Mouse (Mus musculus) CH12.LX (cell line): ENCODE results near the gene Nexn. TPM values are rescaled to one million over a fixed set of nuclear protein-coding genes. Genes with fewer than 3 reads are reported as not detected.

Experiments
- DNase-seq: peaks from one replicate; pipeline ENCODE4 v3.0.0-alpha.2; 2013; ENCODE audit errors: extremely low read depth
- H3K27ac ChIP-seq: 2 replicates; pipeline ENCODE4 v1.5.1; 2012; ENCODE audit warnings: low read depth, mild to moderate bottlenecking, control low read depth, moderate library complexity; ENCODE audit not compliant: insufficient read depth
- H3K27me3 ChIP-seq: replicated peaks from 2 replicates; pipeline ENCODE3; 2012; ENCODE audit warnings: inconsistent platforms
- H3K36me3 ChIP-seq, 2 experiments: replicated peaks in 1 of 2; 2 replicates each; pipeline versions ENCODE3 to v1.6.1; 2012; ENCODE audit warnings: inconsistent platforms in 1 of 2, low read length in 1 of 2, mild to moderate bottlenecking in 1 of 2, mixed read lengths in 1 of 2, moderate library complexity in 1 of 2; ENCODE audit not compliant: control insufficient read depth in 1 of 2, insufficient read depth in 1 of 2
- H3K4me1 ChIP-seq, 2 experiments: 2 replicates each; pipeline ENCODE4 v1.6.1; 2012; ENCODE audit warnings: inconsistent platforms in 1 of 2, moderate library complexity in 1 of 2; ENCODE audit not compliant: insufficient read depth in 2 of 2, control insufficient read depth in 1 of 2
- H3K4me2 ChIP-seq: 2 replicates; pipeline ENCODE4 v1.6.1; 2012; ENCODE audit warnings: low read depth, mild to moderate bottlenecking, control low read depth; ENCODE audit not compliant: poor library complexity, insufficient read depth, severe bottlenecking
- H3K4me3 ChIP-seq, 3 experiments: fragments of 150-350 bp in 1 of 3; sonication (generic) in 1 of 3; replicated peaks in 1 of 3; 2 replicates each; pipeline versions ENCODE3 to v1.5.1; 2011 to 2012; ENCODE audit warnings: low read depth in 2 of 3, low read length in 2 of 3, mild to moderate bottlenecking in 2 of 3, moderate library complexity in 2 of 3, control low read depth in 1 of 3, improper control_type of control experiment in 1 of 3, inconsistent platforms in 1 of 3, mixed read lengths in 1 of 3; ENCODE audit not compliant: poor library complexity in 1 of 3
- H3K79me2 ChIP-seq: replicated peaks from 2 replicates; pipeline ENCODE4 v1.6.1; 2012; ENCODE audit warnings: mild to moderate bottlenecking, moderate library complexity; ENCODE audit not compliant: control insufficient read depth, poor library complexity, insufficient read depth, severe bottlenecking; ENCODE audit errors: extremely low read depth
- H3K9ac ChIP-seq: 2 replicates; pipeline ENCODE4 v1.6.1; 2012; ENCODE audit warnings: low read depth, mild to moderate bottlenecking, control low read depth, moderate library complexity; ENCODE audit not compliant: insufficient read depth
- H3K9me3 ChIP-seq: replicated peaks from 2 replicates; pipeline ENCODE3; 2012; ENCODE audit warnings: low read length, inconsistent platforms, mixed read lengths
- CHD2 ChIP-seq: IDR thresholded peaks from 2 replicates; pipeline ENCODE4 v1.6.1; 2011; ENCODE audit warnings: low read length, improper control_type of control experiment
- E2F4 ChIP-seq: IDR thresholded peaks from 2 replicates; pipeline ENCODE4 v1.6.1; 2011; ENCODE audit warnings: low read depth, low read length, improper control_type of control experiment; ENCODE audit not compliant: insufficient replicate concordance
- ETS1 ChIP-seq: conservative IDR thresholded peaks from 2 replicates; pipeline ENCODE4 v1.6.1; 2012; ENCODE audit warnings: low read depth, mild to moderate bottlenecking, inconsistent platforms, low read length, improper control_type of control experiment, moderate library complexity
- GABPA ChIP-seq: IDR thresholded peaks from 2 replicates; pipeline ENCODE4 v1.6.1; 2012; ENCODE audit warnings: low read depth, low read length, improper control_type of control experiment, inconsistent platforms; ENCODE audit not compliant: insufficient replicate concordance
- JUN ChIP-seq: IDR thresholded peaks from 2 replicates; pipeline ENCODE4 v1.6.1; 2011; ENCODE audit warnings: low read depth, mild to moderate bottlenecking, low read length, improper control_type of control experiment, moderate library complexity; ENCODE audit not compliant: insufficient read depth
- JUND ChIP-seq: conservative IDR thresholded peaks from 2 replicates; pipeline ENCODE4 v1.6.1; 2011; ENCODE audit warnings: low read depth, low read length, improper control_type of control experiment
- KAT2A ChIP-seq: IDR thresholded peaks from 2 replicates; pipeline ENCODE4 v1.6.1; 2012; ENCODE audit warnings: low read length, improper control_type of control experiment, inconsistent platforms; ENCODE audit not compliant: insufficient replicate concordance
- MAFK ChIP-seq: IDR thresholded peaks from 2 replicates; pipeline ENCODE4 v1.6.1; 2011; ENCODE audit warnings: low read length, improper control_type of control experiment; ENCODE audit not compliant: insufficient replicate concordance
- MYC ChIP-seq: IDR thresholded peaks from 2 replicates; pipeline ENCODE4 v1.6.1; 2011; ENCODE audit warnings: low read depth, mild to moderate bottlenecking, improper control_type of control experiment, low read length
- POLR2A ChIP-seq: IDR thresholded peaks from 2 replicates; pipeline ENCODE4 v1.6.1; 2011; ENCODE audit warnings: low read depth, mild to moderate bottlenecking, improper control_type of control experiment, low read length
- POLR2AphosphoS2 ChIP-seq: IDR thresholded peaks from 2 replicates; pipeline ENCODE4 v1.6.1; 2011; ENCODE audit warnings: low read depth, low read length, improper control_type of control experiment
- RAD21 ChIP-seq: IDR thresholded peaks from 2 replicates; pipeline ENCODE4 v1.6.1; 2011; ENCODE audit warnings: low read depth, mild to moderate bottlenecking, low read length, improper control_type of control experiment, moderate library complexity
- RCOR1 ChIP-seq: conservative IDR thresholded peaks from 2 replicates; pipeline ENCODE4 v1.6.1; 2012; ENCODE audit warnings: low read depth, mild to moderate bottlenecking, inconsistent platforms, low read length, improper control_type of control experiment
- SIN3A ChIP-seq: IDR thresholded peaks from 2 replicates; pipeline ENCODE4 v1.6.1; 2012; ENCODE audit warnings: low read length, improper control_type of control experiment, inconsistent platforms
- UBTF ChIP-seq: IDR thresholded peaks from 2 replicates; pipeline ENCODE4 v1.6.1; 2012; ENCODE audit warnings: low read depth, mild to moderate bottlenecking, inconsistent platforms, low read length, improper control_type of control experiment, moderate library complexity
- ZC3H11A ChIP-seq: IDR thresholded peaks from 2 replicates; pipeline ENCODE4 v1.6.1; 2012; ENCODE audit warnings: low read depth, mild to moderate bottlenecking, inconsistent platforms, low read length, improper control_type of control experiment
- ZNF384 ChIP-seq: IDR thresholded peaks from 2 replicates; pipeline ENCODE4 v1.6.1; 2012; ENCODE audit warnings: low read depth, low read length, improper control_type of control experiment, inconsistent platforms
- dilution Hi-C: fragments of 300-500 bp; cut with MboI; formaldehyde crosslinking; loops from 2 replicates; pipeline ENCODE4 v1.14.3; 2020; ENCODE audit warnings: low sequenced_read_pairs; ENCODE audit not compliant: extremely low pct_unique_long_range_greater_than_20kb, extremely low pct_ligation_motif_present
- in situ Hi-C: fragments of 300-500 bp; cut with MboI; formaldehyde crosslinking; loops from 3 replicates; pipeline ENCODE4 v1.14.3; 2019; ENCODE audit warnings: low sequenced_read_pairs, low pct_ligation_motif_present, low pct_unique_long_range_greater_than_20kb, mixed read lengths
- polyA plus RNA-seq: library from polyadenylated mRNA; unstranded; fragments of >175 nt; gene quantifications from 2 replicates; pipeline ENCODE4 v1.2.1, GENCODE M21; 2012; ENCODE audit warnings: low read depth; ENCODE audit not compliant: insufficient read length
- total RNA-seq, 2 experiments: library from RNA; depleted of rRNA; stranded (reverse); fragments of 300-350 nt in 1 of 2; fragments of >200 nt in 1 of 2; gene quantifications; 2 replicates each; pipeline ENCODE4 v1.2.3; 2012 to 2014

Nexn gene
- total and polyA plus RNA-seq, 3 experiments, result 0.08 to 0.17 TPM; not detected in 1

DNA sequence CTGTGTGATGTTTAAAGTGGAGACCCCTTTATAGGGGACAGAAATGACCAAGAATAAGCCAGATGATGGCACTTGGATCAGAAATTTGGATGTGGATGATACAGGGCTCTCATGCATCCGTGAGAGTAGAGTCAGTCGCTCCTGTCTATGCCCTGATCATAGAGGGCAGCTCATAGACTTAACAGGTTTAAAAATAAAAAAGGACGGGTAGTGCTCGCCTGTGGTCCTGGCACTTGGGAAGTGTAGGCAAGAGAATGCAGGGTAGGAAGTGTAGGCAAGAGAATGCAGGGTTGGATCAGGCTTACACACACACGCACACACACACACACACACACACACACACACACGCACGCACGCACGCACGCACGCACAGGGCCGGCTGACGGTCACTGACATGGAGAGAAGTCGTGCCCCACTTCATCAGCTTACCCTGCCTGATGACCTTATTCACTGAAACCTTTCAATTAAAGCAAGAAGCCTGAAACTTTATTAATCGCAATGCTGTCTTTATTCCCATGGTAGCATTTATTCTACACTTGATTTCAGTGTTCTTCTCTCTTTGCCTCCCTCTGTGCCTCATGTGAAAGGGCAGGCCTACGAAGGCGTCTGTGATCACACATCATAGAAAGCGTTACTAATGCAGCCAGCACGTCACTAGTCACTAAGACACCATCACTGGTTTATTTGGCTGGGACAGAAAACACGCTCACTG is 7.0 kb upstream of the Nexn start:
- Histone ChIP-seq H3K36me3 (peaks cover 30 to 56% of the 10 kb centered on the region in 2 experiments), H3K4me3 (no peak overlapping the region), H3K9me3 (no peaks in the 10 kb centered on the region), H3K4me1 (no peaks in the 10 kb centered on the region), H3K79me2 (no peaks in the 10 kb centered on the region), H3K9ac (no peak overlapping the region), H3K27me3 (no peaks in the 10 kb centered on the region), H3K4me2 (no peak overlapping the region), H3K27ac (no peak overlapping the region)
- no peak for DNase-seq
- in situ Hi-C loops (loop anchor here (25.0 kb wide), 1 partner anchor 464 kb away; no protein-coding TSS in a partner anchor), dilution Hi-C loops (no loop called here)
- no peak for TF ChIP-seq GABPA
- TF ChIP-seq UBTF, result no peak
- no peak for TF ChIP-seq SIN3A
- no peak for TF ChIP-seq POLR2AphosphoS2
- no peak for TF ChIP-seq ZC3H11A
- TF ChIP-seq KAT2A, result no peak
- TF ChIP-seq JUN, result no peak
- no peak for TF ChIP-seq RCOR1
- TF ChIP-seq CHD2, result no peak
- no peak for TF ChIP-seq JUND
- no peak for TF ChIP-seq RAD21
- TF ChIP-seq ETS1, result no peak
- TF ChIP-seq E2F4, result no peak
- no peak for TF ChIP-seq POLR2A
- TF ChIP-seq ZNF384, result no peak
- TF ChIP-seq, all 38 proteins: peak for 0

DNA sequence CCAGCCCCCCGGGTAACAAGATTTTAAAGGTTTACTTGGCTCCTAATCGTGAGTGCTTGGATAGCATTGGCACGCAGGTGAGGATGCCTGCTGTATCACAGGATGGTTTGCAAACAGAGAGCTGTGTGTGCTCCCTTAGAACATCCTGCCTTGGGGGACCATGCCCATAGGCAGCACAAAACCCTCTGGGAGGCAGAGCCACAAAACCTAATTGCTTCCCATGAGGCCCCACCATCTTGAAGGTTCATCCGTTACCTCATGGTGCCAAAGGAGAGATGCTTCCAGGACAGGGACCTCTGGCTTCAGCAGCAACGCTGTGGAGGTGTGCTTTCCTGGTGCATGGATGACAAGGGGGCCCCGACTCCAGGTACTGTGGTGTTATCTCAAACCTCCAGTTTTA is 5.7 kb upstream of the Nexn start:
- no peak overlapping the region for H3K4me3 ChIP-seq
- H3K9me3 ChIP-seq, result no peaks in the 10 kb centered on the region
- no peaks in the 10 kb centered on the region for H3K27me3 ChIP-seq
- H3K4me2 ChIP-seq, result no peak overlapping the region
- H3K79me2 ChIP-seq, result no peaks in the 10 kb centered on the region
- no peaks in the 10 kb centered on the region for H3K4me1 ChIP-seq
- no peak overlapping the region for H3K27ac ChIP-seq
- dilution Hi-C loops, result no loop called here
- in situ Hi-C loops, result loop anchor here (25.0 kb wide), 1 partner anchor 465 kb away; no protein-coding TSS in a partner anchor
- TF ChIP-seq CHD2 (no peak), KAT2A (no peak), MYC (no peak), GABPA (no peak), MAFK (no peak), ETS1 (no peak)
- DNase-seq, result no peak
- H3K9ac ChIP-seq, result no peak overlapping the region
- H3K36me3 ChIP-seq, result peaks cover 25 to 51% of the 10 kb centered on the region in 2 experiments
